Mouse (Mus musculus): ENCODE results near the gene Atp5mpl.

Atp5mpl gene

GRCm38 (mm10) chr12:111966683-111967173 is at the start of gene Atp5mpl:
TSS of gene Atp5mpl (minus strand) at chr12:111966977.
- peak; percentile 98 for DNase-seq (ENCODE audit: low read depth, low spot score)

GRCm38 (mm10) chr12:112016346-112016745 is 49.6 kb upstream of the Atp5mpl start:
- DNase-seq (ENCODE audit: low read depth, low spot score): no peak

GRCm38 (mm10) chr12:112013271-112013801 is 46.6 kb upstream of the Atp5mpl start:
- peak; percentile 27 for DNase-seq (ENCODE audit: low read depth, low spot score)

- DNase-seq (ENCODE audit: low read depth, low spot score): peak; percentile 57
Observed at GRCm38 (mm10) chr12:112012511-112013270, 45.9 kb upstream of the Atp5mpl start.

GRCm38 (mm10) chr12:112001223-112001622 is 34.4 kb upstream of the Atp5mpl start:
- DNase-seq (ENCODE audit: low read depth, low spot score): peak; percentile 79

GRCm38 (mm10) chr12:111999735-112000134 is 33.0 kb upstream of the Atp5mpl start:
- DNase-seq (ENCODE audit: low read depth, low spot score): no peak

- DNase-seq (ENCODE audit: low read depth, low spot score): no peak
Observed at GRCm38 (mm10) chr12:111995161-111995560, 28.4 kb upstream of the Atp5mpl start.

GRCm38 (mm10) chr12:111992626-111993025 is 25.8 kb upstream of the Atp5mpl start:
- DNase-seq (ENCODE audit: low read depth, low spot score): peak; percentile 26

- no peak for DNase-seq (ENCODE audit: low read depth, low spot score)
Observed at GRCm38 (mm10) chr12:111986756-111987155, 20.0 kb upstream of the Atp5mpl start.

GRCm38 (mm10) chr12:111983165-111983564 is 16.4 kb upstream of the Atp5mpl start:
- no peak for DNase-seq (ENCODE audit: low read depth, low spot score)

GRCm38 (mm10) chr12:111981831-111982230 is 15.1 kb upstream of the Atp5mpl start:
- DNase-seq (ENCODE audit: low read depth, low spot score): no peak

GRCm38 (mm10) chr12:111980887-111981367 is 14.2 kb upstream of the Atp5mpl start, which contains the start of gene Rd3l:
TSS of gene Rd3l (minus strand) at chr12:111981317.
- DNase-seq (ENCODE audit: low read depth, low spot score): no peak

GRCm38 (mm10) chr12:111978274-111978673 is 11.5 kb upstream of the Atp5mpl start:
- DNase-seq (ENCODE audit: low read depth, low spot score): no peak

GRCm38 (mm10) chr12:111977138-111977537 is 10.4 kb upstream of the Atp5mpl start:
- DNase-seq (ENCODE audit: low read depth, low spot score): no peak

- no peak for DNase-seq (ENCODE audit: low read depth, low spot score)
Observed at GRCm38 (mm10) chr12:111974578-111974977, 7.8 kb upstream of the Atp5mpl start.

GRCm38 (mm10) chr12:111972504-111972903 is 5.7 kb upstream of the Atp5mpl start:
- DNase-seq (ENCODE audit: low read depth, low spot score): no peak

GRCm38 (mm10) chr12:111971231-111971686 is 4.5 kb upstream of the Atp5mpl start, which contains the start of gene Tdrd9:
TSS of gene Tdrd9 (plus strand) at chr12:111971559.
- peak; percentile 55 for DNase-seq (ENCODE audit: low read depth, low spot score)

- no peak for DNase-seq (ENCODE audit: low read depth, low spot score)
Observed at GRCm38 (mm10) chr12:111970085-111970484, 3.3 kb upstream of the Atp5mpl start.

- no peak for DNase-seq (ENCODE audit: low read depth, low spot score)
Observed at GRCm38 (mm10) chr12:111963339-111963738, 3.4 kb downstream of the Atp5mpl start.

GRCm38 (mm10) chr12:111958101-111958865 is 8.5 kb downstream of the Atp5mpl start:
- peak; percentile 73 for DNase-seq (ENCODE audit: low read depth, low spot score)

GRCm38 (mm10) chr12:111956173-111956572 is 10.6 kb downstream of the Atp5mpl start:
- no peak for DNase-seq (ENCODE audit: low read depth, low spot score)

GRCm38 (mm10) chr12:111951701-111952100 is 15.1 kb downstream of the Atp5mpl start:
- no peak for DNase-seq (ENCODE audit: low read depth, low spot score)
